Mouse (Mus musculus) left cerebral cortex, adult 11 months (tissue): ENCODE results near the gene F3.
"Not testable (repeated sequence)": the region's sequence is repeated elsewhere in the genome, so short reads cannot be mapped to it uniquely, and the experiment has no call there.

ENCODE experiments used
- DNase-seq: peaks from one replicate; pipeline ENCODE4 v3.0.0; 2022; ENCODE audit warnings: low spot score

The F3 gene

GRCm38 (mm10) chr3:121739489-121740213 is 16.3 kb downstream of the F3 start:
- no peak for DNase-seq

DNA sequence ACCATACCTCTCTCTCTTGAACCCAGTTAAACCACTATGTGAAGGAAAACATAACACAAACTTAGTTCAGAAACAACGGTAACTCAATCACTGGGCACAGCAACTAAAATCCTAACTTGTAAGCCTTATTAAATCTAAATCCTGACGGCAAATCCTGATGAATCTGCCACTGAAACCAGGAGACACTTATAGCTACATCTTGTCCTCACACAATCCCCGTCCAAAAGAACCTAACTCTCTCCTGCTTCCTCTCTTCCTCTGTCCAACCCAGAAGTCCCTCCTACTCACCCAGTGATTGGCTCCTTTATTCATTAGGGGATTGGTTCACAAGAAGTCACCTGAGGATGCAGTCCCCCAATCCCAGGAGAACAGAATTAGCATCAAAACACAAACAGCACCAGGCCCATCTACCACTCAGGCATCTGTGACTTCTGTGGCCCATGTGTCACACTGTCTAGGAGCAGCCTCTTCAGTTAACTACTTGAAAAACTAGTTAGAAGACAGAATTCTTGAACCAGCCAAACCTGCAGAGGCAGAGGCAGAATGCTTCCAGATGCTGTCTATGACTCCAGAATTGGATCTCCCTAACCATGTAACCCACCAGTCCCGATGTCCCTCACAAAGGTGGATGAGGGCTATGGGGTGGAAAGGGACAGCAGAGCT is 18.0 kb downstream of the F3 start:
- DNase-seq, result not testable (repeated sequence)

DNA sequence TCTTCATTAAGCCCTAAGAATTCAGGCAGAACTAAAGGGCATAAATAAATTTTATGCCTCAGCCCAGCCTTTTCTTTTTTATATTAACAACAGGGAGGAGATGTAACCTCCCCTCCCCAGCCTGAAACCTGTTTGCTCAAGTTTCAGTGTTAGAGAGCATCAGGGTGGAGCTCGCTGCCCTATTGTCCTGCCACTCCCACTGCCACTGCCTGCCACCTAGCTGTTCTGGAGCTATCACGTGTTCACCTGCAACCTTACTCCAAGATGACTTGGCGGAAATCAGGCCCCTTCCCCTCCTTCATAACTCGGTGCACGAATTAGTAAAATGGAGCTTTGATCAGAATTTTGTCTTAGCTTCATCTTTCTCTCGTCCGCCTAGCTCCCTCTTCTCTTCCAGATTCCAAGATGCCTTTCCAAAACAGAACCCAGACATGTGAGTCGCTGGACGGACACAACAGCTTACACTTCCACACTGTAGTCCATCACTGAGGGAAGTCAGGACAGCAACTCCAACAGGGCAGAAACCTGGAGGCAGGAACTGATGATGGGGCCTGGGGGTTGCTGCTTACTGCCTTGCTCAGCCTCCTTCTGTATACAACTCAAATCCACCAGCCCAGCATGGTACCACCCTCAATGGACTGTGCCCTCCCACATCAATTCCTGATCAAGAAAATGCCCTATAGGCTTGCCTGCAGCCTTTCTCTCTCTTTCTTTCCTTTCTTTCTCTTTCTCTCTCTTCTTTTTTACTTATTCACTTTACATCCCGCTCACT is 31.2 kb downstream of the F3 start:
- DNase-seq, result not testable (repeated sequence)

- no peak for DNase-seq
Observed at GRCm38 (mm10) chr3:121755152-121755551, 31.8 kb downstream of the F3 start.

- no peak for DNase-seq
Observed at GRCm38 (mm10) chr3:121758373-121758772, 35.0 kb downstream of the F3 start.

GRCm38 (mm10) chr3:121762056-121762852 is 38.9 kb downstream of the F3 start:
- DNase-seq, result no peak

- no peak for DNase-seq
Observed at GRCm38 (mm10) chr3:121766048-121766447, 42.7 kb downstream of the F3 start.

DNA sequence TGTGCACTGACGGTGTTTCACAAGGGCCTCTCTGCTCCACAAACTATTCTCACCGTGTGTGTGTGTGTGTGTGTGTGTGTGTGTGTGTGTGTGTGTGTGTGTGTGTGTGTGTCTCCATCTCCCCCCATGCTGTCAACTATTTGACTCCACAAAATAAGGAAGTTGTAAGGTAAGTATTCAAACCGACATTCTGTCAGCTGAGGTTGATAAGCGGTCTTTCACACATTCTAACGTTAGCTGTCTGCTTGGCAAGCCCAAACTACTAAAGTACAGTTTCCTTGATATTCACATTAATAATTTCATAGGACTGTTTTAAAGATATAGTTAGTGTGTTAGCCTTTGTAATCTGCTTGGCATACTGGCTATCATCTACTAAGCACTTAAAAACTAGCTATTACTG is 43.5 kb downstream of the F3 start:
- DNase-seq, result no peak

DNA sequence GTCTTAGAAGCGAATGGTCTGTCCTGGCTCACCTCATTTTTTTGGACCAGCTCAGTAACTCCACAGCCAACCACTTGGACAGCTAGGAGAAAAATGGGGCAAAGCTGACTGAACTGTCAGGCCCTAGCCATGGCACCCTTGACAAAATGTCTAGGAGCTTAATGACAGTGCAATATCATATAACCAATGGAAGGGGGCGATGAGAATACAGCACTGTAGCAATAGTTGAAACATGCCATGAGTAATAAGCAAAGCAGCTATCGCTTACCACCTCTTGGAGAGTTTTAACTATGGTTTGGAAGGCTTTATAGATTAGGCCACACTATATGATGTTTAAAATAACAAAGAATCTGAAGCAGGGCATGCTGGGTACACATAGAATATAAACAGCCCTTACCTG is 45.4 kb downstream of the F3 start:
- DNase-seq, result no peak

DNA sequence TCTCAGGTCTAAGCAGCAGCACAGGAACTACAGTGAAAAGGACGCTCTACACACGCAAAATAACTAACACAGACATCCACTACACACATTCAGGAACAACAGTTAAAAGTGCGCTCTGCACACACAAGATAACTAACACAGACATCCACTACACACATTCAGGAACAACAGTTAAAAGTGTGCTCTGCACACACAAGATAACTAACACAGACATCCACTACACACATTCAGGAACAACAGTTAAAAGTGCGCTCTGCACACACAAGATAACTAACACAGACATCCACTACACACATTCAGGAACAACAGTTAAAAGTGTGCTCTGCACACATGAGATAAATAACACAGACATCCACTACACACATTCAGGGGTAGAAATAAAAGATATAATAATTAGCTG is 50.0 kb downstream of the F3 start:
- not testable (repeated sequence) for DNase-seq

DNA sequence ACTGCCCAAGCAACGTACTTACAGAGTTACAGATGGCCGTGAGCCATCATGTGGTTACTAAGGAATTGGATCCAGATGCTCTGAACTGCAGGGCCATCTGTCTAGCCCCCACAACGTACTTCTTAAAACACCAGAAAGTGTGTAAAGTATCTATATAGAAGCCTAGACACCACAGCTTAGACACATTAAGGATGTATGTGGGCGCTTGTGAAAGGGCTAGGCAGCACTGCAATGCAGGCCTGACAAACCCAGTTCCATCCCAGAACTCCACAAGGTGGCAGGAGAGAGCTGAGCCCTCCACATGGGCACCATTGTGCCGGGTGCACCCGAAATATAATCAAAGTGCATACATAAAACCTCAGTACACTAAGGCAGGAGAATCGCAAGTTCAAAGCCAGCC is 54.6 kb downstream of the F3 start:
- DNase-seq, result peak; percentile 71

- no peak for DNase-seq
Observed at GRCm38 (mm10) chr3:121783020-121783419, 59.7 kb downstream of the F3 start.
